In genomic region chr19:50178851-50179250, GRCm38 (mm10) we compare ENCODE assay signal across 29 mouse cellular contexts.
"Had no signal": no experiment of that assay in that cellular context is flagged by ENCODE, and none has a peak within 500 bp of the region (broad histone marks: within the 10 kb centered on the region; RNA-seq: fewer than 3 reads in every experiment).

No protein-coding gene starts in this region.

- DNase-seq: gastrocnemius, postnatal 14 days; gastrocnemius, postnatal 36 days; heart, adult 11 months; heart, adult 2 months; heart, postnatal 14 days; heart, postnatal 36 days; kidney, adult 11 months; kidney, adult 2 months; kidney, adult 9 months; kidney, postnatal 25 days; kidney, postnatal 4 days; liver; liver, embryonic 13.5 days; liver, postnatal 0 days had no signal

- ATAC-seq: hindbrain, postnatal 0 days; intestine, embryonic 16.5 days; liver, postnatal 0 days had no signal

- H3K9me3 ChIP-seq: heart, embryonic 13.5 days; heart, embryonic 15.5 days; hindbrain, embryonic 13.5 days; hindbrain, embryonic 15.5 days; kidney, embryonic 15.5 days; limb, embryonic 10.5 days; limb, embryonic 12.5 days; liver, embryonic 13.5 days; liver, embryonic 15.5 days had no signal

- H3K4me1 ChIP-seq: heart, embryonic 13.5 days; heart, embryonic 15.5 days; hindbrain, embryonic 13.5 days; hindbrain, embryonic 15.5 days; kidney, embryonic 15.5 days; limb, embryonic 10.5 days; limb, embryonic 12.5 days; liver, embryonic 13.5 days; liver, embryonic 15.5 days had no signal

- H3K27ac ChIP-seq: heart, adult 2 months; heart, embryonic 13.5 days; heart, embryonic 15.5 days; hindbrain, embryonic 13.5 days; hindbrain, embryonic 15.5 days; hindbrain, postnatal 0 days; kidney, embryonic 15.5 days; kidney, postnatal 0 days; layer of hippocampus, adult 2 months; left cerebral cortex, adult 2 months; limb, embryonic 10.5 days; limb, embryonic 12.5 days; liver, embryonic 13.5 days; liver, embryonic 15.5 days had no signal

- H3K27me3 ChIP-seq: heart, embryonic 15.5 days; hindbrain, embryonic 15.5 days; kidney, embryonic 15.5 days; limb, embryonic 12.5 days; liver, embryonic 13.5 days; liver, embryonic 15.5 days had no signal

- H3K36me3 ChIP-seq: heart, embryonic 13.5 days; heart, embryonic 15.5 days; hindbrain, embryonic 15.5 days; kidney, embryonic 15.5 days; limb, embryonic 10.5 days; limb, embryonic 12.5 days; liver, embryonic 13.5 days; liver, embryonic 15.5 days had no signal

- H3K4me3 ChIP-seq: heart, adult 2 months; heart, embryonic 13.5 days; heart, embryonic 15.5 days; hindbrain, embryonic 13.5 days; hindbrain, embryonic 15.5 days; kidney, embryonic 15.5 days; layer of hippocampus, adult 2 months; left cerebral cortex, adult 2 months; limb, embryonic 10.5 days; limb, embryonic 12.5 days; liver, embryonic 13.5 days; liver, embryonic 15.5 days had no signal

- H3K4me2 ChIP-seq: heart, embryonic 11.5 days; heart, embryonic 13.5 days; heart, embryonic 15.5 days; hindbrain, embryonic 13.5 days; hindbrain, embryonic 15.5 days; kidney, embryonic 15.5 days; limb, embryonic 12.5 days; liver, embryonic 11.5 days; liver, embryonic 13.5 days; liver, embryonic 15.5 days had no signal

- H3K9ac ChIP-seq: heart, embryonic 13.5 days; heart, embryonic 15.5 days; hindbrain, embryonic 13.5 days; hindbrain, embryonic 15.5 days; kidney, embryonic 15.5 days; limb, embryonic 12.5 days; liver, embryonic 13.5 days; liver, embryonic 15.5 days; liver, postnatal 0 days had no signal
